Mouse (Mus musculus) forebrain, embryonic 14.5 days (tissue): ENCODE measurements at regions not wholly inside any gene's neighbourhood (a gene's known extent, or its start where the extent isn't known, plus 50 kb on each side); places are given as distances from the start of the nearest gene placed in this dataset.

Source experiments
- ATAC-seq: fragments of 200-750 bp; cut with Nextera tagmentation; 2 replicates; pipeline ENCODE4 v1.8.0; 2017; ENCODE audit warnings: mild to moderate bottlenecking, moderate library complexity
- DNase-seq: peaks from one replicate; pipeline ENCODE4 v3.0.0-alpha.2; 2015; ENCODE audit warnings: low spot score
- H3K27ac ChIP-seq: fragments of 300-500 bp; sonication (generic); 2 replicates; pipeline ENCODE4 v1.5.1; 2014; ENCODE audit warnings: low read depth, mild to moderate bottlenecking, control low read depth, low read length, moderate library complexity
- H3K27me3 ChIP-seq: fragments of 300-500 bp; sonication (generic); replicated peaks from 2 replicates; pipeline ENCODE4 v1.6.1; 2014; ENCODE audit warnings: low read length, control low read depth, mixed read lengths; ENCODE audit not compliant: control insufficient read depth, insufficient read depth
- H3K36me3 ChIP-seq: fragments of 300-500 bp; sonication (generic); 2 replicates; pipeline ENCODE4 v1.6.1; 2014; ENCODE audit warnings: low read length, control low read depth; ENCODE audit not compliant: control insufficient read depth, insufficient read depth
- H3K4me1 ChIP-seq: fragments of 300-500 bp; sonication (generic); 2 replicates; pipeline ENCODE4 v1.6.1; 2014; ENCODE audit warnings: antibody characterized with exemption, low read length, control low read depth; ENCODE audit not compliant: control insufficient read depth, insufficient read depth
- H3K4me2 ChIP-seq: fragments of 300-500 bp; sonication (generic); 2 replicates; pipeline ENCODE4 v1.6.1; 2014; ENCODE audit warnings: mild to moderate bottlenecking, control low read depth, low read length
- H3K4me3 ChIP-seq: fragments of 300-500 bp; sonication (generic); 2 replicates; pipeline ENCODE4 v1.5.1; 2014; ENCODE audit warnings: low read depth, low read length, control low read depth
- H3K9ac ChIP-seq: fragments of 300-500 bp; sonication (generic); 2 replicates; pipeline ENCODE4 v1.6.1; 2014; ENCODE audit warnings: mild to moderate bottlenecking, low read length, control low read depth, moderate library complexity
- H3K9me3 ChIP-seq: fragments of 300-500 bp; sonication (generic); replicated peaks from 2 replicates; pipeline ENCODE4 v1.6.1; 2016; ENCODE audit warnings: low read length, control low read depth, mixed read lengths; ENCODE audit not compliant: control insufficient read depth
- WGBS: fragments of 180-500 bp; shearing (Covaris S2); extraction: QIAGEN DNeasy Blood & Tissue Kit; methylation state at CpG from one replicate; pipeline ENCODE4 v1.1.7; 2014; 5-methylcytosine and 5-hydroxymethylcytosine counted together

GRCm38 (mm10) chr3:50830926-50831325, 387.5 kb upstream of the Slc7a11 start:
- Histone ChIP-seq H3K9ac (no peak overlapping the region), H3K4me2 (no peak overlapping the region), H3K27ac (no peak overlapping the region), H3K36me3 (no peaks in the 10 kb centered on the region), H3K4me1 (no peaks in the 10 kb centered on the region), H3K4me3 (no peak overlapping the region), H3K9me3 (no peaks in the 10 kb centered on the region), H3K27me3 (no peaks in the 10 kb centered on the region)
- 82% methylated on average over 9 of the region's 9 CpGs for WGBS
- DNase-seq (no peak), ATAC-seq (no peak)

- Histone ChIP-seq H3K9ac (no peak overlapping the region), H3K36me3 (no peaks in the 10 kb centered on the region), H3K27ac (no peak overlapping the region), H3K4me2 (no peak overlapping the region), H3K9me3 (no peaks in the 10 kb centered on the region), H3K27me3 (no peaks in the 10 kb centered on the region), H3K4me1 (0 out of 2 replicates have a peak, but pooled peaks cover 2% of the 10 kb centered on the region), H3K4me3 (no peak overlapping the region)
- DNase-seq (no peak), ATAC-seq (no peak)
- WGBS = 84% methylated on average over 4 of the region's 4 CpGs
Observed at GRCm38 (mm10) chr3:50842216-50842615, 382.0 kb upstream of the Noct start.

DNA sequence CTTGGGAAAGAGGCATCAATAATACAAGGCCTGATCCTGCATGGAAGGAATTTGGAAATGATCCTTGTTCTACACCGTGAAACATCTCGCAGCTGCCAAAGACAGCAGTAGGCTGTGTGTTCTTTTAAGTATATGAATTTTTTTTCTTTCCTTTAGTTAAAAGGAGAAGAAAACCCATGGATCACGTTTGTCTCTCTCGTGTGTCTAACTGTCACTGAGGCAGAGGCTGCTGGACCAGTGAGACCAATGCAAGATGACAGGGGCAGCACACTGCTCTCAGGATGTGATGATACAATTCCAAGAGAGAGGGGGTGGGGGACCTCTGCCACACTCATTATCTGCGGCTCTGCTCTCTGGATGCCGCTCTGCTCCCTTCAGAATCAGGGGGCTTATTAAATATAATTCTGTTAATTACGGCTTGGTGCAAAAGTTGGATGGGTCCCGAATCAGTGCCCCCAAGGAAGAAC, 379.4 kb upstream of the Noct start:
- Histone ChIP-seq H3K36me3 (no peaks in the 10 kb centered on the region), H3K9me3 (no peaks in the 10 kb centered on the region), H3K27ac (no peak overlapping the region), H3K4me2 (no peak overlapping the region), H3K27me3 (no peaks in the 10 kb centered on the region), H3K4me3 (no peak overlapping the region), H3K4me1 (0 out of 2 replicates have a peak, but pooled peaks cover 2% of the 10 kb centered on the region), H3K9ac (no peak overlapping the region)
- peak; percentile 40 for DNase-seq
- peak; percentile 83 for ATAC-seq
- 51% methylated on average over 8 of the region's 8 CpGs for WGBS

DNA sequence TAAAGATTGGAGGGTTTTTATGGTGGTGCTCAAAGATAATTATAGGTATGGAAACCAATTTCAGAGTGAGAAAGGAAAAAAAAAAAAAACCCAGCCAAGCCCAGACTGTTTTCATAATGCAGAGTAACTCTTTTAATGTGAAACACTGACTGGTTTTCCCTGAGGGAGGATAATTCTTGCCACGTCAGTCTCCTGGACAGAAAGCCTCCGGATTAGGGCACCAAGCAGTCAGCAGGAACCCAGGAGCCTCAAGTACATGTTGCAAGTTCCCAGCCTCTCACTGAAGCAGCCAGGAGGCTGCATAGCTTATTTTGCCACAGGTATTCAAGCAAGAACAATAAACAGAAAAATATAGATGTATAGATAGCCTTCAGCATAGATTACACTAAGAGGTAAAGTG, 378.9 kb upstream of the Noct start:
- Histone ChIP-seq H3K4me3 (no peak overlapping the region), H3K9me3 (no peaks in the 10 kb centered on the region), H3K27me3 (no peaks in the 10 kb centered on the region), H3K36me3 (no peaks in the 10 kb centered on the region), H3K9ac (no peak overlapping the region), H3K4me1 (0 out of 2 replicates have a peak, but pooled peaks cover 2% of the 10 kb centered on the region), H3K27ac (no peak overlapping the region), H3K4me2 (no peak overlapping the region)
- 21% methylated on average over 2 of the region's 2 CpGs for WGBS
- ATAC-seq = 0 out of 2 replicates have a peak, but pooled peaks have one; percentile 34
- DNase-seq = no peak

GRCm38 (mm10) chr3:50848528-50848927, 375.7 kb upstream of the Noct start:
- no peak overlapping the region for H3K9ac ChIP-seq
- WGBS = 74% methylated on average over 3 of the region's 3 CpGs
- DNase-seq (no peak), ATAC-seq (no peak)
- 0 out of 2 replicates have a peak, but pooled peaks cover 2% of the 10 kb centered on the region for H3K4me1 ChIP-seq
- H3K9me3 ChIP-seq = no peaks in the 10 kb centered on the region
- H3K36me3 ChIP-seq = no peaks in the 10 kb centered on the region
- H3K4me2 ChIP-seq = no peak overlapping the region
- H3K27ac ChIP-seq = no peak overlapping the region
- H3K27me3 ChIP-seq = no peaks in the 10 kb centered on the region
- no peak overlapping the region for H3K4me3 ChIP-seq

DNA sequence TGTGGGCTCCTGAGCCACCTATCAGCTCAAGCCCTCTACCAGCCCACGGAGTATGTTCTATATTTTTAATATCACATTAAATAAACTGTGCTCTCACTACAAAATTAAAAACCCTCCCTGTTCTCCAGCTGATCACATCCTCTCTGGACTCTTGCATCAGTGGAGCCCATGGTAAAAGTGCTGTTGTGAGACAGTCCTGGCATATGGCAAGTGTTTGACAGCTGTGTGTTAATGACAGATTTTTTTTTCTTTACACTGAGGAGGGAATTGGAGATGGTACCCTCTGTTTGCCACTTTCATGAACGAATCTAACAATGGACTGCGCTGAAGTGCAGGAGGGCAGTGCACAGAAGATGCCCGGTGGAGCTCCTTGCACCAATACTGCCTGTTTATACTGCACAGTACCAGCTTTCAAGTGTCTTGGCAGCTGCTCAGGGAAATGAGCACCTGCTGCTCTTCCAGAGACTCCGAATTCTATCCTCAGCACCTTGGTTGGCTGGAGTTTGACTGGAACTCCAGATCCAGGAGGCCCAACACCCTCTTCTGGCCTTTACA, 373.1 kb upstream of the Noct start:
- Histone ChIP-seq H3K9ac (no peak overlapping the region), H3K36me3 (no peaks in the 10 kb centered on the region), H3K4me1 (no peaks in the 10 kb centered on the region), H3K27me3 (no peaks in the 10 kb centered on the region), H3K4me2 (no peak overlapping the region), H3K4me3 (no peak overlapping the region), H3K27ac (no peak overlapping the region), H3K9me3 (no peaks in the 10 kb centered on the region)
- ATAC-seq = peak; percentile 37; the same call in 1 of the 2 replicates
- DNase-seq = peak; percentile 34
- 64% methylated on average over 5 of the region's 5 CpGs for WGBS

- H3K4me1 ChIP-seq = no peaks in the 10 kb centered on the region
- no peak for ATAC-seq
- DNase-seq = no peak
- H3K36me3 ChIP-seq = no peaks in the 10 kb centered on the region
- no peak overlapping the region for H3K27ac ChIP-seq
- H3K4me3 ChIP-seq = no peak overlapping the region
- WGBS = 85% methylated on average over 1 of the region's 1 CpGs
- H3K9me3 ChIP-seq = no peaks in the 10 kb centered on the region
- H3K9ac ChIP-seq = no peak overlapping the region
- no peak overlapping the region for H3K4me2 ChIP-seq
- H3K27me3 ChIP-seq = no peaks in the 10 kb centered on the region
Observed at GRCm38 (mm10) chr3:50867105-50867504, 357.1 kb upstream of the Noct start.

DNA sequence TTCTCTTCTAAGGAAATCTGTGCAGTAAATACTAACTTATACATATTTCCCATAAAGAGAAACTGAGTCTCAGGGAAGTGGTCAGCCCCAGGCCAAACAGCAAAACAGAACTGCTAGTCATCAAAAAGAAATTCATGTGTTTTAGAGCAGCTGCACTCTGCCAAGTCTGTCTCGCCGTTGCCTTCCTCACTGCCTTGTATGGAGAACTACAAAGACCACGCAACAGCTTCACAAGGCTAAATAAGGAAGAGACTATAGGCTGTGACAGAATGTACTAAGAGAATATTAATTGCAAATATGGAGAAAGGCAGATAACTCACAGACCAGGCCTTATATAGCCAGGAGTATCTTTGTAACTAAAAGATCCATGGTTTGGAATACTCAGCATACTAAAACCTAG, 355.0 kb upstream of the Noct start:
- 95% methylated on average over 3 of the region's 3 CpGs for WGBS
- Histone ChIP-seq H3K9me3 (no peaks in the 10 kb centered on the region), H3K4me3 (no peak overlapping the region), H3K9ac (no peak overlapping the region), H3K27ac (no peak overlapping the region), H3K4me2 (no peak overlapping the region), H3K27me3 (no peaks in the 10 kb centered on the region), H3K4me1 (no peaks in the 10 kb centered on the region), H3K36me3 (no peaks in the 10 kb centered on the region)
- ATAC-seq (no peak), DNase-seq (no peak)

GRCm38 (mm10) chr3:50879050-50879449, 345.2 kb upstream of the Noct start:
- Histone ChIP-seq H3K36me3 (no peaks in the 10 kb centered on the region), H3K9me3 (no peaks in the 10 kb centered on the region), H3K9ac (no peak overlapping the region), H3K27me3 (no peaks in the 10 kb centered on the region), H3K27ac (no peak overlapping the region), H3K4me2 (no peak overlapping the region), H3K4me1 (peaks cover 16% of the 10 kb centered on the region), H3K4me3 (no peak overlapping the region)
- no peak for ATAC-seq
- 76% methylated on average over 4 of the region's 4 CpGs for WGBS
- no peak for DNase-seq
